Mouse (Mus musculus): ENCODE measurements around the gene Zdhhc21.

DNA sequence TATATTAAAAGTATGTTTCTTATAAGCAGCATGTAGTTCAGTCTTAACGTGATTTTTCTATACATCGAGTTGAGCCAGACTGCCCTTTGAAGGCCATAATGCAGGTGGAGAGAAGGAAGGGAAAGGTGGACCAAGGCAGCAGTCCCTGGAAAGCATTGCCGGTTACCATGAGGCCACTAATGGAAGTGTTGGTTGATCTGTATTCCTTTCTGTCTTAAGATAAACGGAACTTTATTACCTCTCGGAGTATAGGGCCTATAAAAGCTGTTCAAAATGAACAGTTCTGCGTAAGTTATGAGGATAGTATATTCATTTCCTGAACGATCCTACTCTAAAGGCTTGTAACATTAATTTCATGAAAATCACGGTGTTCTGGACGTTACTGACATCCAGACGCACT lies 35.5 kb upstream of the Zdhhc21 start:
- TF ChIP-seq POLR2A (IDR thresholded peaks at IDR 0.05; ENCODE audit: low read depth, low read length) = no peak
- TF ChIP-seq CTCF (IDR thresholded peaks at IDR 0.05; ENCODE audit: borderline replicate concordance, insufficient read depth, low read length) = no peak

Data from embryonic fibroblast, embryonic 13.5 days (primary cell).